Mouse (Mus musculus) liver, embryonic 14.5 days (tissue): Measurements from ENCODE around the gene Psip1.

Source experiments
- CTCF ChIP-seq: IDR thresholded peaks from 2 replicates; pipeline ENCODE4 v1.5.1; 2016; ENCODE audit warnings: antibody characterized with exemption, low read depth, control low read depth
- EP300 ChIP-seq: IDR thresholded peaks from 2 replicates; pipeline ENCODE4 v1.6.1; 2016; ENCODE audit warnings: antibody characterized with exemption, low read depth

- no peak for TF ChIP-seq CTCF
- TF ChIP-seq EP300 = no peak
Measured at GRCm38 (mm10) chr4:83514183-83514582, 27.9 kb upstream of the Psip1 start.
